Comparison of ENCODE assay signal across 14 mouse cellular contexts in genomic region chr4:81372355-81372754, GRCm38 (mm10).
"Had no signal": no experiment of that assay in that cellular context is flagged by ENCODE, and none has a peak within 500 bp of the region (broad histone marks: within the 10 kb centered on the region; RNA-seq: fewer than 3 reads in every experiment).

No protein-coding gene starts in this region.

- H3K4me2 ChIP-seq: liver, embryonic 12.5 days; lung, embryonic 14.5 days; neural tube, embryonic 12.5 days; stomach, embryonic 15.5 days had no signal

- H3K27me3 ChIP-seq: liver, embryonic 12.5 days; neural tube, embryonic 12.5 days; stomach, embryonic 15.5 days had no signal

- H3K4me1 ChIP-seq: limb, embryonic 10.5 days; liver, embryonic 12.5 days; midbrain, embryonic 10.5 days; neural tube, embryonic 12.5 days; stomach, embryonic 15.5 days had no signal

- DNase-seq: kidney, postnatal 10 days; kidney, postnatal 4 days; lung, embryonic 14.5 days; lung, postnatal 10 days; lung, postnatal 4 days; midbrain, embryonic 14.5 days; right cerebral cortex, postnatal 14 days; thymus, postnatal 36 days had no signal

- H3K9ac ChIP-seq: liver, embryonic 12.5 days; lung, embryonic 14.5 days; neural tube, embryonic 12.5 days; stomach, embryonic 15.5 days had no signal

- H3K9me3 ChIP-seq: limb, embryonic 10.5 days; liver, embryonic 12.5 days; midbrain, embryonic 10.5 days; neural tube, embryonic 12.5 days; stomach, embryonic 15.5 days had no signal

- H3K4me3 ChIP-seq: left cerebral cortex, adult 2 months; limb, embryonic 10.5 days; liver, embryonic 12.5 days; midbrain, embryonic 10.5 days; neural tube, embryonic 12.5 days; stomach, embryonic 15.5 days had no signal

- H3K27ac ChIP-seq: left cerebral cortex, adult 2 months; limb, embryonic 10.5 days; liver, embryonic 12.5 days; midbrain, embryonic 10.5 days; neural tube, embryonic 12.5 days; stomach, embryonic 15.5 days had no signal

- ATAC-seq: liver, embryonic 12.5 days had no signal

- H3K36me3 ChIP-seq: liver, embryonic 12.5 days; stomach, embryonic 15.5 days had no signal
